Comparison of ENCODE assay signal across 29 mouse cellular contexts in the genomic region with DNA sequence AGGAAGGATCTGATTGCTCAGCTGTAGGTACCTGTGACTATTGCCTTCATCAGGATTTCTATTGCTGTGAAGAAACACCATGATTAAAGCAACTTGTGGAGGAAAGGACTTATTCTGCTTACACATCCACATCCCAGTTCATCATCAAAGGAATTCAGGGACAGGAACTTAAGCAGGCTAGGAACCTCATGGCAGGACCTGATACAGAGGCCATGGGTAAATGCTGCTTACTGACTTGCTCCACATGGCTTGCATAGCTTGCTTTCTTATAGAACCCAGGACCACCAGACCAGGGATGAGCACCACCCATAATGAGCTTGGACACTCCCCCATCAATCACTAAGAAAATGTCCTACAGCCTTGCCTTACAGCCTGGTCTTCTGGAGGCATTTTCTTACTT. TPM values are rescaled to one million over a fixed set of nuclear protein-coding genes. Genes with fewer than 3 reads are reported as not detected.
"Had no signal": no experiment of that assay in that cellular context is flagged by ENCODE, and none has a peak within 500 bp of the region (broad histone marks: within the 10 kb centered on the region; RNA-seq: fewer than 3 reads in every experiment).

No protein-coding gene starts in this region.

- ATAC-seq: forebrain, embryonic 13.5 days; forebrain, embryonic 14.5 days; forebrain, embryonic 15.5 days; forebrain, embryonic 16.5 days; forebrain, postnatal 0 days had no signal

- H3K9ac ChIP-seq: embryonic facial prominence, embryonic 12.5 days; embryonic facial prominence, embryonic 13.5 days; embryonic facial prominence, embryonic 15.5 days; forebrain, embryonic 13.5 days; forebrain, embryonic 15.5 days; forebrain, postnatal 0 days had no signal

- H3K27ac ChIP-seq: embryonic facial prominence, embryonic 10.5 days; embryonic facial prominence, embryonic 12.5 days; embryonic facial prominence, embryonic 13.5 days; embryonic facial prominence, embryonic 15.5 days; forebrain, embryonic 10.5 days; forebrain, embryonic 13.5 days; forebrain, embryonic 15.5 days; gastrocnemius, adult 2 months had no signal

- H3K27me3 ChIP-seq: embryonic facial prominence, embryonic 12.5 days; embryonic facial prominence, embryonic 13.5 days; embryonic facial prominence, embryonic 15.5 days; forebrain, embryonic 13.5 days; forebrain, embryonic 15.5 days had no signal

- H3K9me3 ChIP-seq: embryonic facial prominence, embryonic 10.5 days; embryonic facial prominence, embryonic 12.5 days; embryonic facial prominence, embryonic 13.5 days; embryonic facial prominence, embryonic 15.5 days; forebrain, embryonic 10.5 days; forebrain, embryonic 13.5 days; forebrain, embryonic 15.5 days had no signal

- H3K4me2 ChIP-seq: embryonic facial prominence, embryonic 12.5 days; embryonic facial prominence, embryonic 13.5 days; embryonic facial prominence, embryonic 15.5 days; forebrain, embryonic 13.5 days; forebrain, embryonic 15.5 days had no signal

- H3K36me3 ChIP-seq: embryonic facial prominence, embryonic 10.5 days; embryonic facial prominence, embryonic 12.5 days; embryonic facial prominence, embryonic 13.5 days; embryonic facial prominence, embryonic 15.5 days; forebrain, embryonic 10.5 days; forebrain, embryonic 15.5 days had no signal

- H3K4me1 ChIP-seq: embryonic facial prominence, embryonic 10.5 days; embryonic facial prominence, embryonic 12.5 days; embryonic facial prominence, embryonic 13.5 days; embryonic facial prominence, embryonic 15.5 days had no signal

- DNase-seq: cerebellum, adult 18-20 months; cerebellum, adult 2 months; cerebellum, adult 8-10 months; cerebellum, adult 9-10 months; cerebellum, adult 9-11 months; cerebellum, postnatal 10 days; cerebellum, postnatal 14 days; cerebellum, postnatal 25 days; cerebellum, postnatal 36 days; embryo, embryonic 11 days; forebrain, postnatal 0 days; gastrocnemius, adult 2 months; gastrocnemius, postnatal 10 days; gastrocnemius, postnatal 14 days; gastrocnemius, postnatal 25 days; gastrocnemius, postnatal 36 days; heart, adult 18-20 months had no signal

- H3K4me3 ChIP-seq: embryonic facial prominence, embryonic 10.5 days; embryonic facial prominence, embryonic 12.5 days; embryonic facial prominence, embryonic 13.5 days; embryonic facial prominence, embryonic 15.5 days; erythroblast, embryonic 14.5 days; forebrain, embryonic 10.5 days; forebrain, embryonic 13.5 days; forebrain, embryonic 15.5 days; gastrocnemius, adult 2 months had no signal

RNA-seq across cellular contexts. Expression of a gene that starts 9.4 kb away (rescaled TPM):
- total RNA-seq: common myeloid progenitor, adult 5-6 weeks; granulocyte monocyte progenitor cell, adult 5-6 weeks had no signal
